Mouse (Mus musculus): ENCODE measurements around the gene Commd3. TPM values are rescaled to one million over a fixed set of nuclear protein-coding genes. Genes with fewer than 3 reads are reported as not detected.

Commd3 gene
- 263 and 266 TPM in 2 replicates for polyA plus RNA-seq (2015; fragmentation: Nextera tagmentation; extraction: Ambion mirVana)

DNA sequence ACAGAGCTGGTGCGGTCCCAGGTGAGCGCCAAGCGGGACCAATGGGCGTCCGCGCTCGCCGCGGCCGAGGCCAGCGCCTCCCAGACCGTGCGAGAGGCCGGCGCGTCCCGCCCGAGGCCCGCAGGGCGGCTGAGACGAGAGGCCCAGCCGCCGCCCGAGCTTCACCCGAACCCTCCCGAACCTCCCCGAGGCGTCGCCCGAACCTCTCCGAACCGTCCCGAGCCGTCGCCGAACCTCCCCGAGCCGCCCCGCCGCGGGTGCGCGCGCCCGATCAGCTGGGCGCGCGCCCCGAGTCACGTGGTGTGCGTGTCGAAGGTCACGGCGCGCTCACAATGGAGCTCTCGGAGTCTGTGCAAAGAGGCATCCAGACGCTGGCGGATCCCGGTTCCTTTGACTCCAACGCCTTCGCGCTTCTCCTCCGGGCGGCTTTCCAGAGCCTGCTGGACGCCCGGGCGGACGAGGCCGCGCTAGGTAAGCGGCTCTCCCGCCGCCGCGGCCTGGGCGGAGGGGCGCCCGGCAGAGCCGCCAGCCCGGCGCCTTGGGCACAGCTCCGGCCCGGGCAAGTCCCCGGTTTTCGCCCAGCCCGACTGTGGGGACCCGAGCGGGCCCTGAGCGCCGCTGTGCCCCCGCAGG lies at the start of gene Commd3:
TSS of gene Commd3 (plus strand) at position 252 of the 633 bp plus-strand sequence.
- no peaks in the 10 kb centered on the region for H3K36me3 ChIP-seq
- H3K27me3 ChIP-seq: peaks cover 11% of the 10 kb centered on the region; the same call in 1 of the 2 replicates
- peaks cover 22% of the 10 kb centered on the region for H3K4me1 ChIP-seq
- peak within 1 kb of the TSS; percentile 99 for H3K9ac ChIP-seq (replicated peaks)
- peak; percentile 91 for ATAC-seq (replicated peaks)
- H3K4me3 ChIP-seq: peak within 1 kb of the TSS; percentile 86
- H3K27ac ChIP-seq (replicated peaks): peak within 1 kb of the TSS; percentile 99
- H3K4me2 ChIP-seq (replicated peaks): peak within 1 kb of the TSS; percentile 77
- no peaks in the 10 kb centered on the region for H3K9me3 ChIP-seq
- under 1% methylated on average over 88 of the region's 91 CpGs for WGBS

DNA sequence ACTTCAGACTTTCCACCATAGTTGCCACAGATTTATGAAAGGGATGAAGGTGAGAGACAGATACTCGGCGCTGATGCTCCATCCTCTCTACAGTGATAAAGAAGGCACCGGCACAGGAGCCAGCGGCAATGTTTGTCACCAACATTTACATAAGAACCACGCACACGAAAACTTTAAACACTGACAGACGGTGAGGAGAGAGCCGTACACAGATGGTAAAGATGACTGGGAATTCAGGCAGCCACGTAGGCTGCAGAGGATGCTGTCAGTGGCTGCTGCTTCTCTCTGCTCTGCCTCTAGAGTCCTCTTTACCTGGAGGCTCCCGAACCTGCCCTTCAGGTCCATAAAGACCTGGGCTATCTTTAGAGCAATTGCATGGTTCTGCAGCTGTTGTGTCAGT lies 49.0 kb upstream of the Commd3 start:
- WGBS: 68% methylated on average over 10 of the region's 10 CpGs
- no peaks in the 10 kb centered on the region for H3K36me3 ChIP-seq
- H3K4me2 ChIP-seq (replicated peaks): no peak overlapping the region
- no peak overlapping the region for H3K9ac ChIP-seq (replicated peaks)
- no peaks in the 10 kb centered on the region for H3K4me1 ChIP-seq
- no peak overlapping the region for H3K27ac ChIP-seq (replicated peaks)
- H3K9me3 ChIP-seq: no peaks in the 10 kb centered on the region
- no peak for ATAC-seq (replicated peaks)
- no peak overlapping the region for H3K4me3 ChIP-seq
- H3K27me3 ChIP-seq: no peaks in the 10 kb centered on the region

DNA sequence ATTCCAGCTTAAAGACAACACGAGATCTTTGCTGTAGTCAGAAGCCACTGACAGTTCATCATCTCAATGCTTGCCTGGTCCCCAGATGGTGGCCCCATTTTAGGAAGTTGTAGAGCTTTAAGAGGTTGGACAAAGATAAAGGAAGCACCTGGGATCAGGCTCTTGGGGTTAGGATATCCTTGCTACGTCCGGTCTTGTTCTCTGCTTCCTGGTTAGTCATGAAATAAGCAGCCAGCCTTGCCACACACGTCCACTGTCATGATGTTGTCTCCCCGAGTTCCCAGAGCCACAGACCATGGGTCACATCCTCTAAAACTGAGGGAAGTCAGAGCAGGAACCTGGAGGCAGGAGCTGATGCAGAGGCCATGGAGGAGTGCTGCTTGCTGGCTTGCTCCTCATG lies 41.6 kb upstream of the Commd3 start:
- H3K27ac ChIP-seq (replicated peaks): no peak overlapping the region
- H3K4me3 ChIP-seq: no peak overlapping the region
- no peak overlapping the region for H3K4me2 ChIP-seq (replicated peaks)
- 81% methylated on average over 5 of the region's 5 CpGs for WGBS
- ATAC-seq (replicated peaks): no peak
- H3K36me3 ChIP-seq: no peaks in the 10 kb centered on the region
- peaks cover 11% of the 10 kb centered on the region for H3K4me1 ChIP-seq
- H3K9me3 ChIP-seq: no peaks in the 10 kb centered on the region
- no peaks in the 10 kb centered on the region for H3K27me3 ChIP-seq
- H3K9ac ChIP-seq (replicated peaks): no peak overlapping the region

- Histone ChIP-seq H3K27me3 (no peaks in the 10 kb centered on the region), H3K4me2 (replicated peaks) (no peak overlapping the region), H3K4me3 (no peak overlapping the region), H3K36me3 (no peaks in the 10 kb centered on the region), H3K9ac (replicated peaks) (no peak overlapping the region), H3K27ac (replicated peaks) (no peak overlapping the region), H3K9me3 (no peaks in the 10 kb centered on the region), H3K4me1 (peaks cover 11% of the 10 kb centered on the region)
- peak; percentile 93 for ATAC-seq (replicated peaks)
- WGBS: 49% methylated on average over 8 of the region's 8 CpGs
These were observed 37.1 kb upstream of the Commd3 start for GRCm38 (mm10) chr2:18635052-18635451.

GRCm38 (mm10) chr2:18648563-18648962 lies 23.6 kb upstream of the Commd3 start:
- Histone ChIP-seq H3K27ac (replicated peaks) (no peak overlapping the region), H3K4me2 (replicated peaks) (no peak overlapping the region), H3K4me3 (no peak overlapping the region), H3K9me3 (no peaks in the 10 kb centered on the region), H3K4me1 (no peaks in the 10 kb centered on the region), H3K36me3 (no peaks in the 10 kb centered on the region), H3K9ac (replicated peaks) (no peak overlapping the region), H3K27me3 (no peaks in the 10 kb centered on the region)
- 93% methylated on average over 3 of the region's 4 CpGs for WGBS
- ATAC-seq (replicated peaks): no peak

DNA sequence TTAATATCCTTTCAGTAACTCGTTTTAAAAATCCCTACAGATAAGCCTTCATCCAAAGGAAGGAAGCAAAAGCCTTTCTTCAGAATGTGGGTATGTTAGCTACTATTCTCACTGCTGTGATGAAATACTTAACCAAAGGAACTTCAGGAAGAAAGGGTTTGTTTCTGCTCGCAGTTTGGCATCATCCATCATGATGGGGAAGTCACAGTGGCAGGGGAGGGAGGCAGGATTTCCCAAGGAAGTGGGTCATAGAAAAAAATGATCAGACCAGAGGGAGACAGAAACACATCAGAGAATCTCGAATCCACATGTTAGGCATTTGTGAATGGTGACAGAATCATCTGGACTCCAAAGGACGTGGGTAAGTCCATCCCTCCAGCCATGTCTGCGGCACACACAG lies 17.4 kb upstream of the Commd3 start:
- WGBS: 81% methylated on average over 5 of the region's 5 CpGs
- Histone ChIP-seq H3K27ac (replicated peaks) (no peak overlapping the region), H3K4me1 (no peaks in the 10 kb centered on the region), H3K9ac (replicated peaks) (no peak overlapping the region), H3K9me3 (no peaks in the 10 kb centered on the region), H3K4me2 (replicated peaks) (no peak overlapping the region), H3K27me3 (no peaks in the 10 kb centered on the region), H3K4me3 (no peak overlapping the region), H3K36me3 (no peaks in the 10 kb centered on the region)
- no peak for ATAC-seq (replicated peaks)

DNA sequence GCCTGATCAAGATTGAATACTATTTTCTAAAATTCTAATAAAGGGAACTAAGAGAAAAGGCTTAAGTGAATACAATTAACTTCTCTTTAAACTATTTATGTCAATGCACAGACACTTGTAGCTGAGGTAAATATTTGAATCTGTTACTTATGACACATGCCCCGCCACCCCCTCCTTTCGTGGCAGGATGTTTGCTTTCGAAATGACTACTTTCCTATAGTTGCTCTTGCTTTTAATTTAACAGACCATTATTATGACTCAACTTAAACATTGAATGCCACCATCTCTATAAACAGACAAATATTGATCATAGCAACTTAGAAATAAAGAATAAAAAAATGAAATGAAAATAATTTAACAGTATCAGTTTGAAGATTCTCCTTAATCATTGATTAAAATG lies 8.2 kb upstream of the Commd3 start:
- Histone ChIP-seq H3K9me3 (no peaks in the 10 kb centered on the region), H3K4me1 (no peaks in the 10 kb centered on the region), H3K4me3 (no peak overlapping the region), H3K27me3 (no peaks in the 10 kb centered on the region), H3K27ac (replicated peaks) (no peak overlapping the region), H3K9ac (replicated peaks) (no peak overlapping the region), H3K4me2 (replicated peaks) (no peak overlapping the region), H3K36me3 (no peaks in the 10 kb centered on the region)
- ATAC-seq (replicated peaks): no peak
- WGBS: 90% methylated on average over 3 of the region's 3 CpGs

DNA sequence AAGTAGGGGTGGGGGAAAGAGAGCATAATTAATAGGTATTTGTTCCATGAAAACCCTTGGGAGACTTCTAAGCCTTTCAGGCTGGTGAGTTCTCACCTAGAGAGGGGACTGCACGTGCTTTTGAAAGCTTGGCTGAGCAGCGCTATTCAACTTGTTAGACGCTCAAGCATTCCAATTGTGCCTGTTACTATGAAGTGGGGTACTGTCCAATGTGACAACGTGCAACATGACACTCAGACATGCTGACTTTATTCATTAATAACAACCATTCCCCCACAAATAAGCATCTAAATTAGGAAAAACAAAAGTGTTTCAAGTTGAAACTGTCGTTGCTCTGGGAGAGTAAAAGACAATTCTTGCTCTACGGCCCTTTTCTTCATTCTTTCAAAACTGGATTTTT lies 1.1 kb upstream of the Commd3 start:
- H3K4me3 ChIP-seq: no peak overlapping the region
- no peaks in the 10 kb centered on the region for H3K36me3 ChIP-seq
- no peak overlapping the region for H3K9ac ChIP-seq (replicated peaks)
- peaks cover 11% of the 10 kb centered on the region; the same call in 1 of the 2 replicates for H3K27me3 ChIP-seq
- H3K9me3 ChIP-seq: no peaks in the 10 kb centered on the region
- WGBS: 8% methylated on average over 6 of the region's 6 CpGs
- H3K4me1 ChIP-seq: peaks cover 20% of the 10 kb centered on the region
- no peak overlapping the region for H3K27ac ChIP-seq (replicated peaks)
- H3K4me2 ChIP-seq (replicated peaks): 0 out of 2 replicates have a peak overlapping the region, but pooled peaks have one; percentile 8
- ATAC-seq (replicated peaks): no peak

GRCm38 (mm10) chr2:18672766-18673164 lies 581 bp downstream of the Commd3 start:
- Histone ChIP-seq H3K4me2 (replicated peaks) (peak overlapping the region; percentile 77), H3K36me3 (no peaks in the 10 kb centered on the region), H3K4me1 (peaks cover 22% of the 10 kb centered on the region), H3K4me3 (peak overlapping the region; percentile 86), H3K27me3 (peaks cover 11% of the 10 kb centered on the region; the same call in 1 of the 2 replicates), H3K27ac (replicated peaks) (peak overlapping the region; percentile 99), H3K9ac (replicated peaks) (peak overlapping the region; percentile 99), H3K9me3 (no peaks in the 10 kb centered on the region)
- 3% methylated on average over 11 of the region's 11 CpGs for WGBS
- ATAC-seq (replicated peaks): no peak

DNA sequence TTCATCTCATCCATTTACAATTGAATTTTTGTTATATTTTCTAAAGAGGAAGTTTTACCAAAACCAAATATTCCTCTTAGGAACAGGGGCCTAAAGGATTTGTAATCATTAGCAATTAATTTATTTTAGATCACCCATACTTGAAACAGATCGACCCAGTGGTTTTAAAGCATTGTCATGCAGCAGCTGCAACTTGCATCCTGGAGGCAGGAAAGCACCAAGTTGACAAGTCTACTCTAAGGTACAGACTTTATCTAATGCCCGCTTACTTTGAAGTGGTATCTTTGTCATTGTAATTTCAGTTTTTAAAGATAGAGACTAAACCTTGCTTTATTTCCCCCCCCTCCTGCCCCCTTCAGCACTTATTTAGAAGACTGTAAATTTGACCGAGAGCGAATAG lies 1.6 kb downstream of the Commd3 start:
- H3K27ac ChIP-seq (replicated peaks): no peak overlapping the region
- H3K9ac ChIP-seq (replicated peaks): no peak overlapping the region
- peaks cover 31% of the 10 kb centered on the region for H3K4me1 ChIP-seq
- no peak for ATAC-seq (replicated peaks)
- H3K4me3 ChIP-seq: no peak overlapping the region; the same call in 1 of the 2 replicates
- WGBS: 62% methylated on average over 4 of the region's 4 CpGs
- H3K9me3 ChIP-seq: no peaks in the 10 kb centered on the region
- H3K27me3 ChIP-seq: peaks cover 11% of the 10 kb centered on the region; the same call in 1 of the 2 replicates
- no peaks in the 10 kb centered on the region for H3K36me3 ChIP-seq
- no peak overlapping the region for H3K4me2 ChIP-seq (replicated peaks)

DNA sequence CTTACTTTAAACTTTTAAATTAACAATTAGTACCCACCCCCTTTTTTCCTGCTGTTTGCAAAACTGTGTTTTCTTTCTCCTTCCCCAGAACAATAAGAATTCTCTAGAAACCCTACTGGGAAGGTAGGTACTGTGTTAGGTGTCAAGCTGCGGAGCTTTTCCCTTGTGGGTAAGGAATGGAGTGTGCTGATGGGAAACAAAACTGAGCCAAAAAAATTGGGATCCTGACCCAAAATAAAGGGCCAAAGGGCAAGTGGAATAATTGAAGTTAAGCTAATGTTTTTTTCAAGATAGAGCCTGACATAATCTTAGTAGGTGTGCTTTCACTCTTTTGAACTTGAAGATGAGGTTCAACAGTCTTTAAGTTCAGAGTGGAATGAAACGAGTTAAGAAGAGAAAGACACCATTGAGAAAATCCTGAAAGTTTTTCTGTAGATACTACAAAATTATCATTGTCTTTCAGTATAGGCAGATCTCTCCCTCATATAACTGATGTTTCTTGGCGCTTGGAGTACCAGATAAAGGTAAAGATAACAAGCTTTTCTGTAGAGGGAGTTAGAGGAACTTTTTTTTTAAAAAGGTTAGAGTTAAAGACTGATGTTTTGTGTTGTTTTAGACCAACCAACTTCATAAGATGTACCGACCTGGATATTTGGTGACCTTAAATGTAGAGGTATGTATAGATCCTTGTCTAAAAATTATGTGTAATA lies 2.2 kb downstream of the Commd3 start:
- Histone ChIP-seq H3K4me2 (replicated peaks) (no peak overlapping the region), H3K9me3 (no peaks in the 10 kb centered on the region)
- 76% methylated on average over 4 of the region's 4 CpGs for WGBS

GRCm38 (mm10) chr2:18675681-18676456 lies 3.7 kb downstream of the Commd3 start:
- Histone ChIP-seq H3K27me3 (peaks cover 23% of the 10 kb centered on the region), H3K4me1 (peaks cover 49% of the 10 kb centered on the region), H3K4me3 (peak overlapping the region; percentile 70), H3K4me2 (replicated peaks) (peak overlapping the region; percentile 84), H3K27ac (replicated peaks) (peak overlapping the region; percentile 99), H3K9ac (replicated peaks) (peak overlapping the region; percentile 99), H3K36me3 (no peaks in the 10 kb centered on the region), H3K9me3 (no peaks in the 10 kb centered on the region)
- no peak for ATAC-seq (replicated peaks)
- 12% methylated on average over 42 of the region's 42 CpGs for WGBS

More for the DNA sequence above, 2.2 kb downstream of the Commd3 start:
- Histone ChIP-seq H3K27ac (replicated peaks) (no peak overlapping the region), H3K4me3 (no peak overlapping the region; the same call in 1 of the 2 replicates), H3K36me3 (no peaks in the 10 kb centered on the region), H3K4me1 (peaks cover 36% of the 10 kb centered on the region), H3K27me3 (peaks cover 15% of the 10 kb centered on the region), H3K9ac (replicated peaks) (no peak overlapping the region)
- no peak for ATAC-seq (replicated peaks)
